Mouse (Mus musculus) lung, postnatal 0 days (tissue): Measurements from ENCODE around the gene Tcp11.

Source experiments
- CTCF ChIP-seq: IDR thresholded peaks from 2 replicates; pipeline ENCODE4 v1.5.1; 2016; ENCODE audit warnings: antibody characterized with exemption, mild to moderate bottlenecking
- EP300 ChIP-seq: IDR thresholded peaks from 2 replicates; pipeline ENCODE4 v1.6.1; 2016; ENCODE audit warnings: antibody characterized with exemption, mild to moderate bottlenecking, control low read depth

- TF ChIP-seq CTCF = no peak
- TF ChIP-seq EP300 = no peak
These were observed 43.2 kb upstream of the Tcp11 start for GRCm38 (mm10) chr17:28123627-28124026.
